In genomic region chr19:36916206-36916605, GRCm38 (mm10) we compare ENCODE assay signal across 19 mouse cellular contexts.
"Had no signal": no experiment of that assay in that cellular context is flagged by ENCODE, and none has a peak within 500 bp of the region (broad histone marks: within the 10 kb centered on the region; RNA-seq: fewer than 3 reads in every experiment).

No protein-coding gene starts in this region.

- H3K27ac ChIP-seq: kidney, embryonic 15.5 days; limb, embryonic 10.5 days; limb, embryonic 13.5 days; liver, embryonic 13.5 days; macrophage; midbrain, embryonic 13.5 days; stomach, embryonic 15.5 days had no signal

- H3K9ac ChIP-seq: kidney, embryonic 15.5 days; limb, embryonic 13.5 days; liver, embryonic 13.5 days; lung, embryonic 14.5 days; midbrain, embryonic 13.5 days; stomach, embryonic 15.5 days had no signal

- ATAC-seq: lung, postnatal 0 days; midbrain, embryonic 13.5 days; midbrain, embryonic 16.5 days had no signal

- H3K27me3 ChIP-seq: kidney, embryonic 15.5 days; limb, embryonic 13.5 days; stomach, embryonic 15.5 days had no signal

- H3K4me3 ChIP-seq: kidney, embryonic 15.5 days; limb, embryonic 10.5 days; limb, embryonic 13.5 days; liver, embryonic 13.5 days; stomach, embryonic 15.5 days had no signal

- H3K9me3 ChIP-seq: kidney, embryonic 15.5 days; limb, embryonic 10.5 days; limb, embryonic 13.5 days; liver, embryonic 13.5 days; midbrain, embryonic 13.5 days; stomach, embryonic 15.5 days had no signal

- H3K36me3 ChIP-seq: kidney, embryonic 15.5 days; limb, embryonic 10.5 days; limb, embryonic 13.5 days; liver, embryonic 13.5 days; midbrain, embryonic 13.5 days; stomach, embryonic 15.5 days had no signal

- DNase-seq: kidney, adult 11 months; kidney, adult 8-10 months; kidney, postnatal 10 days; layer of hippocampus, postnatal 36 days; liver; liver, embryonic 13.5 days; lung, embryonic 14.5 days; right cerebral cortex, adult 18-20 months; right cerebral cortex, postnatal 14 days; right cerebral cortex, postnatal 4 days; thymus, postnatal 25 days had no signal

- H3K4me2 ChIP-seq: kidney, embryonic 15.5 days; limb, embryonic 13.5 days; liver, embryonic 13.5 days; lung, embryonic 14.5 days; stomach, embryonic 15.5 days had no signal
